Comparison of ENCODE assay signal across 12 mouse cellular contexts in the genomic region with DNA sequence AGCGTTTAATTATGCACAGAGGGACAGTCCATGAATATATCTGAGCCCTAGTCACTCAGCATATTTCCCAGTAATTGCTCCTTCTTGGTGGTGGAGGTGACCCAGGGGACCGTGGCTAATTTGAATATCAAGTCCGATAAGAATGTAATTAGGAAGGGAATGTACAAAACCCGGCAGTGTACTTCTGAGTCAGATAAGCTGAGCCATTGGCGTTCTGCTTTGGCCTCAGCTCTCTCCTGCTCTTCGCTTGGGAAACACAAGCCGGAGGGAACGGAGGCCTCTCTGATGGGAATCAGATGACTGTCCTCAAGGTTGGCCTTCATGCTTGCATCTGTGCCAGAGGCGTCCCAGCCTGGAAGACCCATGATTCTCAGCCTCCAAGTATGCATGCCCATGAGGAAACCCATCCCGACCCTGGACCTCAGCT. TPM values are rescaled to one million over a fixed set of nuclear protein-coding genes. Genes with fewer than 3 reads are reported as not detected.
DNase-seq lines count a peak whose midpoint lies in the region; ATAC-seq lines count a peak whose summit lies in the region.
"Had no signal": no experiment of that assay in that cellular context is flagged by ENCODE, and none has a peak within 500 bp of the region (broad histone marks: within the 10 kb centered on the region; RNA-seq: fewer than 3 reads in every experiment).

No protein-coding gene starts in this region.

- H3K4me2 ChIP-seq in limb, embryonic 15.5 days, result no peak overlapping the region

- WGBS in limb, embryonic 15.5 days, result 68% methylated on average over 10 of the region's 10 CpGs
- 84% methylated on average over 10 of the region's 10 CpGs for WGBS in limb, embryonic 10.5 days

- H3K4me1 ChIP-seq in limb, embryonic 15.5 days, result peaks cover 38% of the 10 kb centered on the region
- peaks cover 37% of the 10 kb centered on the region for H3K4me1 ChIP-seq in limb, embryonic 10.5 days

- H3K9ac ChIP-seq in limb, embryonic 15.5 days, result no peak overlapping the region

- H3K9me3 ChIP-seq in limb, embryonic 15.5 days, result no peaks in the 10 kb centered on the region
- no peaks in the 10 kb centered on the region for H3K9me3 ChIP-seq in limb, embryonic 10.5 days (replicated peaks)

- H3K27ac ChIP-seq in limb, embryonic 15.5 days, result peak overlapping the region; percentile 57; the same call in 1 of the 2 replicates
- no peak overlapping the region for H3K27ac ChIP-seq in limb, embryonic 10.5 days
- H3K27ac ChIP-seq: kidney, postnatal 0 days had no signal

- ATAC-seq in limb, embryonic 15.5 days (ENCODE audit: insufficient number of reproducible peaks, low FRiP score, low TSS enrichment, low read depth), result no peak

- DNase-seq in adrenal gland, adult 2 months, result peak; percentile 33
- DNase-seq in adrenal gland, adult 8-10 months, result no peak
- DNase-seq in limb, embryonic 10.5 days (ENCODE audit: low spot score), result no peak
- DNase-seq in heart, postnatal 4 days, result peak; percentile 60
- DNase-seq in skeletal muscle tissue, adult 2 months (ENCODE audit: low read depth, low spot score), result peak; percentile 68
- no peak for DNase-seq in kidney, postnatal 36 days
- no peak for DNase-seq in B cell, adult 2 months
- DNase-seq: lung, postnatal 10 days; spleen, adult 18-20 months had no signal

- H3K4me3 ChIP-seq in limb, embryonic 15.5 days, result no peak overlapping the region
- no peak overlapping the region for H3K4me3 ChIP-seq in limb, embryonic 10.5 days

- no peaks in the 10 kb centered on the region for H3K36me3 ChIP-seq in limb, embryonic 15.5 days
- no peaks in the 10 kb centered on the region for H3K36me3 ChIP-seq in limb, embryonic 10.5 days

- H3K27me3 ChIP-seq in limb, embryonic 15.5 days, result 0 out of 2 replicates have a peak, but pooled peaks cover 6% of the 10 kb centered on the region
- H3K27me3 ChIP-seq in limb, embryonic 10.5 days (ENCODE audit: low read depth, poor library complexity, severe bottlenecking), result peaks cover 60% of the 10 kb centered on the region

RNA-seq across cellular contexts. Expression of gene Gm11733, which starts 54.8 kb away (rescaled TPM):
- not detected for total RNA-seq in adrenal gland, adult 2 months (2021)
- polyA plus RNA-seq in adrenal gland, adult 2 months (2012; rRNA removed), result not detected in 2 replicates
- total RNA-seq in adrenal gland, adult 8-10 months (2022), result not detected
- 0.06 TPM in 1 of 2 replicates, not detected in the other for polyA plus RNA-seq in limb, embryonic 15.5 days (2015; fragmentation: Nextera tagmentation; extraction: Ambion mirVana)
- polyA plus RNA-seq in limb, embryonic 10.5 days (2016; fragmentation: Nextera tagmentation; extraction: Ambion mirVana), result not detected in 2 replicates
- total RNA-seq in heart, postnatal 4 days (2021), result not detected
- total RNA-seq: liver, adult 2 months had no signal
- polyA plus RNA-seq: kidney, postnatal 0 days; liver, adult 2 months had no signal

Comparison
In these comparisons a context has a peak if more than half of its experiments do, and no peak if none do; other contexts are left out.
1. DNase-seq: peak in adrenal gland, adult 2 months (single experiment), heart, postnatal 4 days (single experiment) and skeletal muscle tissue, adult 2 months (single experiment); none in adrenal gland, adult 8-10 months (single experiment), limb, embryonic 10.5 days (single experiment), kidney, postnatal 36 days (0 of 2) and B cell, adult 2 months (0 of 2).